Comparison of ENCODE assay signal across 13 mouse cellular contexts in the genomic region with DNA sequence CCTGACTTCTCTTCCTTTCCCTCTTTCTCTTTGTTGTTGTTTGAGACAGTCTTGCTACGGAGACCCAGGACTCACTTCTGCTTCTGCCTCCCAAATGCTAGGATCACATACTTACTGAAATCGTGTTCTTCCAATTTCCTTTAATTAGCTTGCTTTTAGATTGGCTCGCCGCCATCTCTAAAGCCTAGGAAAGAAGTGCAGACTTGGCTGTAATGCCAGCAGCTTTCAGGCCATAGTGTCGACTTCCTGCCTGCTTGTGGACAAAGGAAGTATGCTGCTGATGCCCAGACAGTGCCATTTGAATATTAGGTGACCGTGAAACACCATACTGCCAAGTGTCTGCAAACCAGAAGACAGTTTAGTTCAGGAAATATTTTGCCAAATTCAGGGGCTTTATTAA. TPM values are rescaled to one million over a fixed set of nuclear protein-coding genes. Genes with fewer than 3 reads are reported as not detected.
DNase-seq lines count a peak whose midpoint lies in the region; ATAC-seq and TF ChIP-seq lines count a peak whose summit lies in the region.
"Had no signal": no experiment of that assay in that cellular context is flagged by ENCODE, and none has a peak within 500 bp of the region (broad histone marks: within the 10 kb centered on the region; RNA-seq: fewer than 3 reads in every experiment).

No protein-coding gene starts in this region.

- peak overlapping the region; percentile 35 for H3K27ac ChIP-seq in lung, embryonic 15.5 days
- peak overlapping the region; percentile 77 for H3K27ac ChIP-seq in bone marrow macrophage, adult 2 months (ENCODE audit: insufficient read depth, low read depth, low read length)
- peak overlapping the region; percentile 54 for H3K27ac ChIP-seq in forebrain, embryonic 16.5 days (ENCODE audit: low read length)
- H3K27ac ChIP-seq in hindbrain, embryonic 13.5 days, result no peak overlapping the region
- H3K27ac ChIP-seq: liver, embryonic 15.5 days had no signal

- DNase-seq in heart, adult 18-20 months, result peak; percentile 13 to 32
- no peak for DNase-seq in heart, postnatal 25 days (ENCODE audit: low spot score)
- no peak for DNase-seq in lung, postnatal 36 days
- no peak for DNase-seq in adrenal gland, adult (ENCODE audit: inconsistent age in 2 of 2, low spot score in 1 of 2)
- DNase-seq: adrenal gland, adult 8-10 months; gastrocnemius, postnatal 25 days had no signal

- H3K4me2 ChIP-seq in lung, embryonic 15.5 days, result no peak overlapping the region
- H3K4me2 ChIP-seq in forebrain, embryonic 16.5 days (ENCODE audit: low read length), result no peak overlapping the region
- no peak overlapping the region for H3K4me2 ChIP-seq in hindbrain, embryonic 13.5 days
- H3K4me2 ChIP-seq: liver, embryonic 15.5 days had no signal

- 0 out of 2 replicates have a peak, but pooled peaks cover 2% of the 10 kb centered on the region for H3K4me1 ChIP-seq in lung, embryonic 15.5 days
- H3K4me1 ChIP-seq in bone marrow macrophage, adult 2 months (ENCODE audit: control insufficient read depth, insufficient read depth, low read length), result peaks cover 14% of the 10 kb centered on the region
- peaks cover 19% of the 10 kb centered on the region for H3K4me1 ChIP-seq in forebrain, embryonic 16.5 days (replicated peaks; ENCODE audit: control insufficient read depth, insufficient read depth, low read length)
- H3K4me1 ChIP-seq in hindbrain, embryonic 13.5 days (replicated peaks), result peaks cover 15% of the 10 kb centered on the region
- H3K4me1 ChIP-seq: liver, embryonic 15.5 days had no signal

- no peak; the same call in 1 of the 2 replicates for ATAC-seq in lung, embryonic 15.5 days (ENCODE audit: borderline replicate concordance, extremely low read depth, low FRiP score, low TSS enrichment)
- peak; percentile 27 for ATAC-seq in forebrain, embryonic 16.5 days
- no peak for ATAC-seq in hindbrain, embryonic 13.5 days (ENCODE audit: low FRiP score)
- ATAC-seq: CD4-positive, CD25-positive, alpha-beta regulatory T cell, adult 4 months had no signal

- intact Hi-C loops in heart, postnatal 25 days (cut with DNase I), result no loop called here

- no peak overlapping the region for H3K9ac ChIP-seq in lung, embryonic 15.5 days
- no peak overlapping the region for H3K9ac ChIP-seq in forebrain, embryonic 16.5 days (replicated peaks; ENCODE audit: low read depth, low read length)
- H3K9ac ChIP-seq in hindbrain, embryonic 13.5 days, result no peak overlapping the region
- H3K9ac ChIP-seq: liver, embryonic 15.5 days had no signal

- H3K27me3 ChIP-seq in lung, embryonic 15.5 days, result no peaks in the 10 kb centered on the region
- no peaks in the 10 kb centered on the region for H3K27me3 ChIP-seq in forebrain, embryonic 16.5 days (replicated peaks; ENCODE audit: control insufficient read depth, insufficient read depth, low read length)
- no peaks in the 10 kb centered on the region for H3K27me3 ChIP-seq in hindbrain, embryonic 13.5 days
- H3K27me3 ChIP-seq: liver, embryonic 15.5 days; Patski had no signal

- no peak overlapping the region for H3K4me3 ChIP-seq in lung, embryonic 15.5 days
- H3K4me3 ChIP-seq in bone marrow macrophage, adult 2 months (ENCODE audit: insufficient read depth, low read length), result 0 out of 2 replicates have a peak overlapping the region, but pooled peaks have one; percentile 9
- no peak overlapping the region for H3K4me3 ChIP-seq in forebrain, embryonic 16.5 days (replicated peaks; ENCODE audit: low read length)
- H3K4me3 ChIP-seq in hindbrain, embryonic 13.5 days, result no peak overlapping the region
- H3K4me3 ChIP-seq: liver, embryonic 15.5 days had no signal

- no peak for TF ChIP-seq POLR2A in bone marrow macrophage, adult 2 months (IDR thresholded peaks at IDR 0.05; ENCODE audit: borderline replicate concordance, low read depth, low read length)

- H3K36me3 ChIP-seq in lung, embryonic 15.5 days, result no peaks in the 10 kb centered on the region
- H3K36me3 ChIP-seq in forebrain, embryonic 16.5 days (ENCODE audit: control insufficient read depth, insufficient read depth), result no peaks in the 10 kb centered on the region
- no peaks in the 10 kb centered on the region for H3K36me3 ChIP-seq in hindbrain, embryonic 13.5 days
- H3K36me3 ChIP-seq: liver, embryonic 15.5 days had no signal

- TF ChIP-seq CTCF in bone marrow macrophage, adult 2 months (IDR thresholded peaks at IDR 0.05; ENCODE audit: low read depth, low read length), result no peak

- 42% methylated on average over 6 of the region's 6 CpGs for WGBS in lung, embryonic 15.5 days
- 29% methylated on average over 6 of the region's 6 CpGs for WGBS in forebrain, embryonic 16.5 days
- 66% methylated on average over 6 of the region's 6 CpGs for WGBS in hindbrain, embryonic 13.5 days

- no peaks in the 10 kb centered on the region for H3K9me3 ChIP-seq in lung, embryonic 15.5 days
- no peaks in the 10 kb centered on the region for H3K9me3 ChIP-seq in forebrain, embryonic 16.5 days (ENCODE audit: control insufficient read depth, low read length)
- no peaks in the 10 kb centered on the region for H3K9me3 ChIP-seq in hindbrain, embryonic 13.5 days
- H3K9me3 ChIP-seq: liver, embryonic 15.5 days had no signal

RNA-seq across cellular contexts. Expression of a gene that starts 51.4 kb away (rescaled TPM):
- total RNA-seq in heart, adult 18-20 months (2021), result 1 to 10 TPM; 4.4 to 4.9 TPM
- total RNA-seq in heart, postnatal 25 days (2021), result 1 to 10 TPM; 3.9 to 4.8 TPM
- 41.3 and 47.2 TPM in 2 replicates for polyA plus RNA-seq in lung, embryonic 15.5 days (2015; fragmentation: Nextera tagmentation; extraction: Ambion mirVana)
- 17.7 and 20.0 TPM in 2 replicates for polyA plus RNA-seq in bone marrow macrophage, adult 2 months (2012; ENCODE audit: insufficient read depth, insufficient read length, missing spikeins)
- 19.4 and 21.5 TPM in 2 replicates for polyA plus RNA-seq in forebrain, embryonic 16.5 days (2015; fragmentation: Nextera tagmentation; extraction: Ambion mirVana)
- polyA plus RNA-seq in hindbrain, embryonic 13.5 days (2015; fragmentation: Nextera tagmentation; extraction: Ambion mirVana), result 7.0 and 10.9 TPM in 2 replicates

Comparison
In these comparisons a context has a peak if more than half of its experiments do, and no peak if none do; other contexts are left out.
1. DNase-seq: peak in heart, adult 18-20 months (2 of 2); none in heart, postnatal 25 days (single experiment), lung, postnatal 36 days (single experiment) and adrenal gland, adult (0 of 2).